Comparison of ENCODE assay signal across 8 mouse cellular contexts in the genomic region with DNA sequence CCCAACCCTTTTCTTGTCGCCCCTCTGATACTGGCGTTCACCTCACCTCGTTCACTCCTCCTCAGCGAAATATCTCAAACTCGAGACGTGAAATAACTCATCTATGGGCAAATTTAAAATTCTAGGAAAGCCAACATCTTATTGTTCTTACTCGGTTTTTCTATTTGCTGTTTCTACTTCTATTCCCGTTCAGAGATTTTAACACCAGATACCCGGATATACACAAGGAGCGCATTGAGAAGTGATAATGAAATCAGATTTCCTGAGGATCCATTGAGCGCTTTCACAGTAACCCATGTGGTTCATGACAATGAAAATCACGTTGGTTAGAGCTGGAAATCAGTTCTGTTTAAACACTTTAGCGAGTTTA. TPM values are rescaled to one million over a fixed set of nuclear protein-coding genes. Genes with fewer than 3 reads are reported as not detected.
DNase-seq lines count a peak whose midpoint lies in the region; ATAC-seq and TF ChIP-seq lines count a peak whose summit lies in the region.

No protein-coding gene starts in this region.

- H3K4me2 ChIP-seq in neural tube, embryonic 12.5 days (replicated peaks), result peak overlapping the region; percentile 62

- peak overlapping the region; percentile 90 for H3K9ac ChIP-seq in neural tube, embryonic 12.5 days

- no peaks in the 10 kb centered on the region for H3K9me3 ChIP-seq in neural tube, embryonic 12.5 days

- ATAC-seq in neural tube, embryonic 12.5 days (ENCODE audit: low FRiP score, low read depth), result no peak

- H3K4me3 ChIP-seq in layer of hippocampus, adult 2 months, result peak overlapping the region; percentile 86
- peak overlapping the region; percentile 85 for H3K4me3 ChIP-seq in neural tube, embryonic 12.5 days

- H3K27me3 ChIP-seq in neural tube, embryonic 12.5 days (replicated peaks), result no peaks in the 10 kb centered on the region

- under 1% methylated on average over 13 of the region's 13 CpGs for WGBS in neural tube, embryonic 12.5 days

- H3K4me1 ChIP-seq in neural tube, embryonic 12.5 days, result peaks cover 14% of the 10 kb centered on the region

- peak overlapping the region; percentile 94 for H3K27ac ChIP-seq in layer of hippocampus, adult 2 months
- H3K27ac ChIP-seq in neural tube, embryonic 12.5 days, result peak overlapping the region; percentile 74

- peaks cover 25% of the 10 kb centered on the region for H3K36me3 ChIP-seq in neural tube, embryonic 12.5 days

- no peak for DNase-seq in layer of hippocampus, adult 2 months (ENCODE audit: low spot score in 2 of 2)
- no peak for DNase-seq in layer of hippocampus, adult 9-11 months
- peak; percentile 61 for DNase-seq in brain, embryonic 14.5 days (ENCODE audit: low read depth)
- peak; percentile 55 for DNase-seq in induced T-regulatory cell, adult 2 months (ENCODE audit: low read depth)
- no peak for DNase-seq in ovary, postnatal 36 days (ENCODE audit: low spot score)
- no peak for DNase-seq in cerebellum, postnatal 4 days (ENCODE audit: low spot score in 2 of 2)
- no peak for DNase-seq in c-Kit-positive CD71-positive TER-119-positive erythroid progenitor cells, embryonic 14.5 days (ENCODE audit: low spot score)

- no peak for TF ChIP-seq CTCF in layer of hippocampus, adult 2 months (conservative IDR thresholded peaks at IDR 0.05)
- no peak for TF ChIP-seq CTCF in brain, embryonic 14.5 days (IDR thresholded peaks at IDR 0.05; ENCODE audit: borderline replicate concordance, extremely low read depth, insufficient read depth, insufficient read length)

- no peak for TF ChIP-seq POLR2A in brain, embryonic 14.5 days (IDR thresholded peaks at IDR 0.05; ENCODE audit: borderline replicate concordance, extremely low read depth, insufficient read depth, insufficient read length, poor library complexity, severe bottlenecking)

RNA-seq across cellular contexts. Expression of gene Mtch2, which starts 0.7 kb away (rescaled TPM):
- 100 to 1,000 TPM; 114 to 129 TPM for total RNA-seq in layer of hippocampus, adult 2 months (2021)
- 145 and 167 TPM in 2 replicates for polyA plus RNA-seq in brain, embryonic 14.5 days (2012; rRNA removed)
- 216 and 237 TPM in 2 replicates for polyA plus RNA-seq in neural tube, embryonic 12.5 days (2016; fragmentation: Nextera tagmentation; extraction: Ambion mirVana)

RNA-seq across cellular contexts. Expression of gene C1qtnf4, which starts 38.0 kb away (rescaled TPM):
- total RNA-seq in layer of hippocampus, adult 2 months (2021), result 100 to 1,000 TPM; 184 to 200 TPM
- 165 and 182 TPM in 2 replicates for polyA plus RNA-seq in brain, embryonic 14.5 days (2012; rRNA removed)
- 62.3 and 74.0 TPM in 2 replicates for polyA plus RNA-seq in neural tube, embryonic 12.5 days (2016; fragmentation: Nextera tagmentation; extraction: Ambion mirVana)

RNA-seq across cellular contexts. Expression of gene Kbtbd4, which starts 56.9 kb away (rescaled TPM):
- total RNA-seq in layer of hippocampus, adult 2 months (2021), result 10 to 100 TPM; 38.1 to 39.5 TPM
- polyA plus RNA-seq in brain, embryonic 14.5 days (2012; rRNA removed), result 42.3 and 44.8 TPM in 2 replicates
- 46.8 and 48.2 TPM in 2 replicates for polyA plus RNA-seq in neural tube, embryonic 12.5 days (2016; fragmentation: Nextera tagmentation; extraction: Ambion mirVana)

RNA-seq across cellular contexts. Expression of gene Ndufs3, which starts 57.0 kb away (rescaled TPM):
- 100 to 1,000 TPM; 224 to 255 TPM for total RNA-seq in layer of hippocampus, adult 2 months (2021)
- polyA plus RNA-seq in brain, embryonic 14.5 days (2012; rRNA removed), result 144 and 185 TPM in 2 replicates
- polyA plus RNA-seq in neural tube, embryonic 12.5 days (2016; fragmentation: Nextera tagmentation; extraction: Ambion mirVana), result 195 and 205 TPM in 2 replicates

Comparison
In these comparisons a context has a peak if more than half of its experiments do, and no peak if none do; other contexts are left out.
1. DNase-seq: peak in brain, embryonic 14.5 days (single experiment) and induced T-regulatory cell, adult 2 months (single experiment); none in layer of hippocampus, adult 2 months (0 of 2), layer of hippocampus, adult 9-11 months (single experiment), ovary, postnatal 36 days (single experiment), cerebellum, postnatal 4 days (0 of 2) and c-Kit-positive CD71-positive TER-119-positive erythroid progenitor cells, embryonic 14.5 days (single experiment).